Mouse (Mus musculus) natural killer cell, adult 2 months (primary cell): ENCODE results near the gene Bgn.
A peak's percentile ranks its signal among the peaks of the same experiment; 100 is the strongest.

Experiments
- DNase-seq, 2 experiments: peaks; one replicate each; pipeline ENCODE4 v3.0.0; 2022; ENCODE audit warnings: low spot score in 2 of 2

The Bgn gene

DNA sequence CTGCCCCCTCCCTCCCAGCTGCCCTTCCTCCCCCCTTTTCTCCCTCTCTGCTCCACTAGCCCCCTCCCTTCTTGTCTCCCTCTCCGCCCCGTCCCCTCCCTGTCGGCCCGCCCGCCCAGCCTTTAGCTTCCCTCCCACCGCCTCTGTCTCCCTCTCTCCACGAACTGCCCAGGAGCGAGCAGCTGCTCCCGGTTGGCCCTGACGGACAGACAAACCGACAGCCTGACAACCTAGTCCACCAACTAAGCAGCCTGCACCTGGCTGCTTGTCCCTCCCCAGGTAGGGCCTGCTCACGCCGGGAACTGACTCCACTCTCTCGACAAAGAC, at the start of gene Bgn:
Gene Bgn (plus strand): TSS at position 119 of the 327 bp plus-strand sequence.
- no peak for DNase-seq

DNA sequence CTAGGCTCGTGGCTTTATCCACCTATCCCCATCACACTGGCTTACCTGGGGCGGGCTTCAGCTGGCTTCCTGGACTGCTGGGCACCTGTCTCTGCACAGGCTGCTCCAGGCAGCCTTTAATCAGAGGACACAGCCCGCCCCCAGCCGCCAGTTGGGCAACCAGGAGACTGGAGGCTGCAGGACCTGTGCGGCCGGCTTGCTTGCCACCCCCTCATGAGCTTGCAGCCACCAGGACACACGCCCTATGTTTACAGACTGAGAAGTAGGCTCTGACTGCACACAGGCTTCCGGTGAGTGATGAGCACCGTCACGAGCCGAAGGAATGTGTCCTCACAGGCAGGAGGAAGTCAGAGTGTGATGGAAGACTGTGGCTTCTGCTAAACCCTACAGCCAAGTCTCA, 48.1 kb upstream of the Bgn start, which contains the start of gene Trex2:
Gene Trex2 (minus strand): TSS at position 93 of the 400 bp plus-strand sequence.
- DNase-seq = no peak

DNA sequence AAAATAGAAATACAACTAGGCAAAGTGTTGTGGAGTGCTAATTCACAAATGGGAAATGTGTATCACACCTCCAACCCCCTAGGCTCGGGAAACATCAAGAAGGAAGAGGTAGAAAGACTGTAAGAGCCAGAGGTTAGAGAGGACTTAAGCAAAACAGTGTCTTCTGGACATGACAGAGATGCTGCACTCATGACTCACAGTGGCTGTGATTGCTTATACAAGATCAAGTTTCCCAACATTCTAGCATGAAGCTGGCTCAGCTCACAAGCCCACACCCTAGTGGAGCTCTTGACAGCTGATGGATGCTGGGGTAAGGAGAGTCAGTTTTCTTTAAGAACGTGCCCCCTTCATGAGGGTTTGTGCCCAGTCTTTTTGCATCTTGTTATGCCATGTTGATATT, 42.0 kb upstream of the Bgn start:
- no peak for DNase-seq

DNA sequence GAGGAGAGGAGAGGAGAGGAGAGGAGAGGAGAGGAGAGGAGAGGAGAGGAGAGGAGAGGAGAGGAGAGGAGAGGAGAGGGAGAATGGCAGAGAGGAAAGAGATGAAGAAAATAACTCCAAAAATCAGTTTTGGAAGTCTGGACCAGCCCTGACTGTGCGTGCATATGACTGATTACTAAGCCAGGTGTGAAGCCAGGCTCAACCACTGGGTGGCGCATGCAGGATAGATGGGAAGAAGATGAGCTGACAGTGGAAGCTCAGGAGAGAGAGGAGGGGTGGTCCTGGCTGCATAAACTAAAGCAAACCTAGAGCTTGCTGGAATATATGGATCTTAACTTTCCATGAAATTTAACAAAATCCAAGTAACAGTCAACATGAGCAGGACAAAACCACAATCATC, 31.5 kb upstream of the Bgn start:
- peak in 1 of 2 experiments; percentile 38 for DNase-seq

DNA sequence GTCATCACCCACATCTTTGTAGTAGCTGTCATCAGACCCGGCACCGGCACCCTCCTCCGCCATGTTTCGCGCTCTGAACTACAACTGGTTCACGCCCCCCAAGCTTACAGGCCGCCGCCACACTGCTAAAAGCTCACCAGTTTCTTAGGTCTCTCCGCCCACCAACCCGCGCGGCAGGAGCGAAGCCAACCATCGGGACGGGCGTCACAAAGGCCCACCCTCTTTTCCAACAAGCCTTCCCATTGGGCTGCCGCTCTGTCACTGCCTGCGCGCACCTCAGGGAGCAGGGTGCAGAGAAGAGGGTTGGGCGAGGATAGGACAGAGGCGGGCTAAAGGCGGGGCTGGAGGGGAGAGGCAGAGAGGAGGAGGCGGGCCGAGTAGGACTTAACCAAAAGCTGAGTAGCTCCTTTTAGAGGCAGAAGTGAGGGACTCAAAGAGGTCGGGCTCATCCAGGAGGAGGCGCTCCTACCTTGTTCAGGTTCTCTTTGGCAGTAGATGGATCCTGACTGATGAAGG, 24.5 kb upstream of the Bgn start, which contains the start of gene Haus7:
Gene Haus7 (minus strand): TSS at position 168 of the 516 bp plus-strand sequence.
- DNase-seq = peak; percentile 89 to 92

DNA sequence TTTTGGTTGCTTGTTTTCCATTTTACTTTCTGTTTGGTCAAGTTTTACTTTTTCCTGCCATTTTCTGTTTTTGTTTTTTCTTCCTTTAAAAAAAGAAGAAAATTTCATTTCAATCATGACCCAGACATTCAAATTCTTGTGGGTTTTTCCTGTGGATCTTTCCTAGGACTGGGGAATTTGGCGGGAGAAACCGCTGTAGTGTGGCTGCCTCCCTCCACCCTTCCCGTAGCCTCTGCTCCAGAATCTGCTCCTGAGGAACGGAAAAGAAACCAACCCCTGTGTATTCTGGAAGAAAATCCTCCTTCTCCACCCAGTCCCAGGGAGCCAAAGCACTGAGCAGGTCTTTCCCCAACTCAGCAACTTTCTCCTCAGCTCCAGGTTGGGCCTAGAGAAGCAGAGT, 22.6 kb upstream of the Bgn start:
- no peak for DNase-seq

DNA sequence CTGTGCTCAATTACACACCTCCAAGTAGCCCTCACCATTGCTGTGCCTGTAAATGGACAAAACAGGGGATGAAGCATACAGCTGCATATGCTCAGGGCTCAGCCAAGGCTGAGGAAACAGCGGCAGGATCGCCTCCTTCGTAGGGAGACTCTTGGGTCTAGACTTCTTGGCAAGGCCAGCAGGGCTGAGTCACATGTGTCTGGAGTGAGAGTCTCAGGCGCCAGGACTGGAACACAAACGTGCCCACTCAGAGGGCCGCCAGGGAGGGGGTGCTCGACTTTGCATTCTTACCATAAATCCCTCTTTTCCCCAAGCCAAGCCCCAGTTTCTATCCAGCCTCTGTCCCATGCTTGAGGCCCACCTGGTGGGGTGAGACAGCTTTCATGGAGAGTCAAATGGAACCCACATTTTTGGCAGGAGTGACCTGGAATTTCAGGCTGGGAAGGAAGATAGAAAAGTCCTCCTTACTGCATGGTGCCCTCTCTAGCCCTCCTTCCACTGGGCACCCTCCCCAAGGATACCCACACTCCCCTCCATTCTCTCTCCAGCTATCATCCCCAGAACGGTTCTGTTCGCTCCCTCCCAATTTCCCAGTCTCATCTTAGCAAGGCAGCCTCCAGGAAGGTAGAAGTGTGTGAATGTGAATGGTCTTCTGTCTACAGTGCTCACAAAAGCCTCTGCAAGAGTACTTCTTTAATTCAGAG, 17.8 kb upstream of the Bgn start:
- no peak for DNase-seq

DNA sequence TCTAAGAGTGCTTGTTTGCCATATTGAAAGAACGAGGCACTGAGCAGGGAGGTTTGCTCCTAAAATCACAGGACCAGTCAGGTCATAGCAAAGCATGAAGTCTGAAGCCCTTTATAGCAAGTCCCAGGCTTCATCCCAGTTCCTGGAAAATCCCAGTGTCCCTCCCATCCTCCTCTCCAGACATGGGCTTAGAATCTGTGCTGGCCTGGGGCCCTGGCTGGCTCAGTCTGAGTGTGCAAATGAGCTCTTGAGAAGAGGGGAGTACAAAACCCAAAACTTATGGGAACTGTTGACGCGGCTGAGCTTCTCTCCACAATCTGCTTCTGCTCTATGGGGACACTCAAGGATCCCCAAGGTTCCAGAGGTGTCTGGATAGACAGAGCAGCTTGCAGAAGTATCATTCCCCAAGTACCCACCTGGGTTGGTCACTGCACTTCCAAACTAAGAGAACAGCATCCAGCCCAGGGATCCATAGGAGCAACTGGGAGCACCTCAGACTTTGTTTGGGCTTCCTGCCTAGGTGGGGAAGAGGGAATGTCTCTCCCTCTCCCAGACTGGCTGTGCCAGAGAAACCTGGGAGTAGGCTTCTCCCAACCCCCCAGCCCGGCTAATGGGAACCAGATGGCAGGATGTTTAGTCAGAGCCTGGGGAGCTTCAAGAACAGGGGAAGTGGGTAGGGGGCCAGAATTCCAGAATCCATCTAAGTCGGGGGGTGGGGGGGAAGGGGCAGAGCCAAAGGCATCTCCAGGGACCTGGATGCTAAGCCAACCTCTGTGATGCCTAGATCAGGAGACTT, 15.8 kb upstream of the Bgn start:
- DNase-seq = no peak

DNA sequence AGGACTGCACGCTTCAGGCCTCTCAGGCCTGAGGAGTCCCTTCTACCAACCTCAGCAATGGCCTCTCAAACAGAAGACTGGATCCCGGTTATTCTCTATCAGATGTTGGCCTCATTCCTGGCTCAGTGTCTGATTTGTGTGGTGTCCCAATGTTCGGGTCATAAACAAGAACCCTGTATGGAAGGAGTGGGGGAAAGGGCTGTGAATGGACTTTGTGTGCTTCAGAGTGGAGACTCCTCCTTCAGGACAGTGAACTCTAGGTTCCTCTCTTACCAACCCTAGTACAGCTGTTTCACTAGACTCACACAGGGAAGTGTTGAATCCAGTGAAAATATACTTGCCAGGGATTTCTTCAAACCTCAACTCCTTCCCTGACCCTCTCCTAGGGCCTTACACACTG, 15.1 kb upstream of the Bgn start:
- DNase-seq = no peak

DNA sequence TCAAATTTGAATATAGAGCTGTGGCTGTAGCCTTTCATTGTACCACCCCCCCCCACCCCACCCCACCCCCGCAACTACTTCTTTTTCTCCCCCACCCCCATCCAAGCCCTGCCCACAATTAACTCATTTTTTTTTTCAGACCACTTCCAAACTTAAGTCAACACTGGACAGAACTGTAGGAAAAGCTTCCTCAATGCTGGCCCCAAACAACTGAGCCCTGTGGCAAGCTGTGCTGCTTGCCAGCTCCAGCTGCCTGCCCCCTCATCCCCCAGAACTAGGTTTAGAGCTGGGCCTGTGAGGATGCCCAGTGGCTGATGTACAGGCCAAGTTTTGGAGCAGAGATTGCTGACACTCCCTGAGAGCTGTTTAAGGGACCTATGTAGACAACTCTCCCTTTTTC, 14.7 kb upstream of the Bgn start:
- DNase-seq = no peak

DNA sequence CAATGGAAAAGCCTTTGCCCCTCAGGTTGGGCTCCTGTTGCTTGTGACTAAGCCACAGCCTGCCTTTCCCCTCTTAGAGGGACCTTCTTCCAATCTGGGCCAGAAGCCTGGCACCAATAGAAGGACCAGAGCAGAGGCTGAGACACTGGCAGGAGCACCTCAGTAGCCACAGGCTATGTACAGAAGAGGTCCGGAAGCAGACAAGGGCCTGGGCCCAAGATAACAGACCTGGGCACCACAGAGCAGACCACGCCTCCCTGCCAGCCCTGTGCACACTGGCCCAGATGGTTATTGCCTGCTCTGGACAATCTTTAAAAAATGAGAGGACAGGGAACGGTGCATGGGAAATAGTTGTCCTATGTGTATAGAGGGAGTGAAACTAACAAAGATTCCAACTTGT, 11.6 kb upstream of the Bgn start:
- no peak for DNase-seq

DNA sequence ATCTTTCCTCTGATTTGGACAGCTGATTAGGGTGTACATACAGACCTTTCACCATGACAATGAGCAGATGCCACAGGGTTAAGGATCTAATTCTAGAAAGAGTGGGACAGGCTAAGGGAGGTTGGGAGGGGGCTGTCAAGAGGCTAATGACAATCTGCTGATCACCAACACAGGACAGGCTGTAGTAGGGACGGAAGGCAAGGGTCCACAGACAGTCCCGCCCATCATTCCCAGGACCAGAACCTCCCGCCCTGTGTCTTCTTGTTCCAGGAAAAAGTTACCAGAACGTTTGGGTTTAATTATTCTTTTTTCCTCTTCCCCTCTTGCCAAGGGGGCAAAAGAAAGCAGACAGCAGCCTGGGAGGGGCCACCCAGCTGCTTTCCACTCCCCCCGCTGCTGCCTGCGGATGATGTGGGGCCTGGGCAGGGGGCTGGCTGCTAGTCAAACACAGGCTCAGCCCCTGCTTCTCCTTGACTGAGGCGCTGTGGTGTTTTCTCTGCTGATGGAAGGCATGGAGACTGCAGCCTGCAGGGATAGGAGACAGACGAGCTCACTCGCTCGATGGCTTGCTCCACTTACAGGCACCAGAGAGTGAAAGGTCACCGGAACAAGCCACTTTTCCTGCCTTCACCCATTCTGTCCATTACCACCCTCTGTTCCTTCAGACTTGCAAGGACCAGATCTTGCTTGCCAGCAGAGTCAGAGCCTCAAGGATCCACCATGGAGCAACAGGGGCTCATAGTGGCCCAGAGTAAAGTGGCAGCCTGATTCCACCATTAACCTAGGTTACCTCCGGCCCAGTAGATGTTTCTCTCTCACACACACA, 8.8 kb upstream of the Bgn start:
- no peak for DNase-seq

DNA sequence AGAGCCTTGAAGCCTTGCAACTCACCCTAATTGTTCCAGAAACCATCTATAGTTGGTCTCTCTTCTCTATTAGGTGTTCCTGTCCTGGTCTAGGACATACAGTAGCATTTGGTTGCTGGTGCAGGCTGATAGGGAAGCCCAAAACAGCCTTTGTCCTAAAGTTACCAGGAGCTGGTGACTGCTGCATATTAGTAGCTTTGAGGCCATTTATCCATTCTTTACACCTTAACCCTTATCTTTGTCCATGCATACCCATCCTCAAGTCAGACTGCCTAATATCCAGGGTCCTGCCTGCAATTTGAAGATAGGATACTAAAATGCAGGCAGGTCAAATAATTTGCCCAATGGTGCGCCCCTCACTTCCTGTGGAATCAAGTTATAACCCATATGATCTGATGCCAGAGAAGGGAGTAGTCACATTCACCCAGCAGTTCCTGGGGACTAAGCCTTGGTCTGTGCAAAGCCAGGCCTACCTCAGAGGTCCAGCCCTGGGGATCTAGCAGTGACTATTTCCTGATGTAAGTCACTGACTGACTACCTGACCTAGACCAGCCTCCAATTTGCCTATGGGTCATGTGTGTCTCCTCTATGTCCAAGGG, 7.6 kb upstream of the Bgn start:
- no peak for DNase-seq

DNA sequence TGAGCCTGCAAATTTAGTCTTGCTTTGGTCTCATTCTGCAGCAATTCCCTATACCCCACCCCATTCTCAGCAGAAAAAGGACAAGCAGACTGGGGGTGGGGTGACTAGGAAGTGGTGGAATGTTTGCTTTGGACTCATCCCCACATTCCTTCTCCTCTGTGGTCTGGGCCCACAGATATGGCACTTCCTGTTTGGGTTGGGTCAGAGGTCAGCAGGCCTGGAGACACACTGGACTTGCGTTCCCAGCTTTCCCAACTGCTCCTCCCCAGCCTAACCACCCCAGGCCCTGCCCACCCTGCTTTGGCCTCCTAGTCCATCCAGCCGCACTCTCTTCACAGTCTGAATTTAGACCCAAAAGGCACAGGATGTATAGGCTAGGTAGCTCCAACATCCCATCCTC, 6.8 kb upstream of the Bgn start:
- DNase-seq = no peak

DNA sequence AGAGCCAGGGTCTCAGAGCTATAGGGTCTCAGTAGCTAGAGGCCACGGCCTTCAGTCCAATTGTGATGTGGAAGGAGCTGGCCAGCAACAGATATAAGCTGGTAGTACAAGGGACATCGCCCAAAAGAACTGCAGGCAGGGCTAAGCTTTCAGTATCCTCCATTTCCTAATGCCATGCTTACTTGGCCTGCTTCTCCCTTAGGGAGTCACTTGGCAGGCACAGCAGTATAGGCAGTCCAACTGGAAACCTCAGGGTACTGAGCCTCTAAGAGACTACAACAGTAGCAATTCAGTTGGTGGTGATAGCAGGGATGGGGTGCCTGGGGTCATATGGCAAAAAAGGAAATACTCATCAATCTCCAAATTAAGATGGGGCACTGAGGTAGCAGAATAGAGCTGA, 5.9 kb upstream of the Bgn start:
- DNase-seq = no peak

DNA sequence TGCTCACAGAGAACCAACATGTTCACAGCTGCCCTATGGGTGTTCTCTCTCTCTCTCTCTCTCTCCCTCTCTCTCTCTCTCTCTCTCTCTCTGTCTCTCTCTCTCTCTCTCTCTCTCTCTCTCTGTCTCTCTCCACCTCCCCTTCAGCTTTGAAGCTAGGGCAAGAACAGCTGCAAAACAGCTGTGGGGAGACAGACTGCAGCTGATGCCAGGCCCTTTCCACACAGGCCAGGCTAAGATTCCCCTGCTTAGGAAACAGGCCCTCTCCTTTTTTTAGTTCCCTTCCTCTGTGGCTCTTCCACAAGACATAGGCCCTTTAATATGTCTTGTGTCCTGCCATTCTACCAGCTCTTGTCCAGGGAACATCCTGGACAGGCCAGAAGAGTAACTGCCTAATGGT, 3.7 kb upstream of the Bgn start:
- DNase-seq = no peak

DNA sequence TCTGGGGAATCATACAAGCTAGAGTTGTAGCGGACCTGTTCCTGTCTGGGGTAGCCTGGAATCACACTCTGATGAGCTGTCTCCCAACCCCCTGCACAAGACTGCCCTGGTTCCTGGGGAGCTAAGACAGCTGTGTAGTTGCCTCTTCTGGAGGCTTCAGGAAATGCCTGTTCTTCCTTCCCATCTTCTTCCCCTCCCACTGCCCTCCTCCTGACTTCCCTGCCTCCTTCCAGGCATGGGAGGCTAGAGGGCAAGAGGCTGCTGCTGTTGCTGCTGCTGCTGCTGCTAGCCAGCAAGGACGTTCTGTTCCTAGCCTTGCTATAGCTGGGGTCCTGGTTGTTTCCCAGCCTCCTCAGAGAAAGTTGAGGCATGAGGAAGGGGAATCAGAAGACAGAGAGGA, 3.1 kb upstream of the Bgn start:
- no peak for DNase-seq

DNA sequence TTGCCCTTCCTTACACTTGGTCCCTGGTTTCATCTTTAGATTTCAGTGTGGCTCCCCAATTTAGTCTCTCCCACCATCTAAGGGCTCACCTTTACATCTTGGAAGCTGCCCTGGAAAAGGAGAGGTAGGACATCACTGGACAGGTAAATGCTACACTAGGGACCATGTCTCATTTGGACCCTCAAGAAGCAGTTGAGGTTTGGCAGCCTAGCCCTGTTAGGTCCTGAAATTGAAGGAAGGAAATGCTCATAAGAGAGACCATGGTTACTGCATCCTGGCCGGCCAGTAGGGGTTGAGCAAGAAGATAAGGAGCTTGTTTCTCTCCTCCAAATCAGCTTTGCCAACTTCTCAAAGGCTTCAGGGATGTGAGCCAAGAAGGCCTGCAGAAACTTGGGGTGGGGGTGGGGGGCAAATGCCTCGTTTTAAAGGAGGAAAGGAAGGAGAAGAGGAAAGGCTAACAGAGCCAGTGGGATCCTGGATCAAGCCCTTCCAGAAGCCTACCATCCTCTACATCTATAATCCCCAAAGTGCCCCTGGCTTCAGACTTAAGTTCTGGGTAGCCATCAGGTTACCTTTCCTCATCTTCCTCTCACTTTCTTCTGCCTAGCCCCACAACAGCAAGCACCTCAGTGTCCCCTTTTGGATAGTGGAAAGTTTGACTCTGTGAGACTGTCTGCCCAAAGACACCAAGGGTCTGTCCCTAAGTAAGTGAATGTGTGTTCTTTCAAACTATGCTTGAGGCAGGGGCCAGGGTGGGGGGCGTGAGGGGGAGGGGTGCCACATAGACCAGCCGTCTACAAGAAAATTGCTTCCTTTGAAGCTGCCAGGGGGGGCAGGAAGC, 539 bp upstream of the Bgn start:
- DNase-seq = no peak

DNA sequence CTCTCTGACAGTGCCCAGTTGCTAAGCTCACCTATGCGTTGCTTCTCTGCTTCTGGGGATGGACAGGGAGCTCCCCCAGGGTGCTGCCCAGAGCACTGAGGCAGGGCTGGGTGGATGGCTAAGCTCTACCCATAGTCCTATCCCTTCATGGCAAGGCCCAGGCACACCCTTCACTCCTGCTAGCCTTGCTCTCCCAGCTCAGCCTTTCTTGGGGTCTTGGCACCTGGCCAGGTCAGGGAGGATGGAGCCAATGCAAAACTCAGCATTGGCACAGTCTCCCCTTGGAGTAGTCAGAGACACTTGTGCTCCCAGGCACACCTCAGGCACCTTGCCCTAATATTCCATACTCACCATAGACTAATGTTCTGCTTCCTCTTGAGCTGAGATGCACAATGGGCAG, 674 bp downstream of the Bgn start:
- DNase-seq = no peak

DNA sequence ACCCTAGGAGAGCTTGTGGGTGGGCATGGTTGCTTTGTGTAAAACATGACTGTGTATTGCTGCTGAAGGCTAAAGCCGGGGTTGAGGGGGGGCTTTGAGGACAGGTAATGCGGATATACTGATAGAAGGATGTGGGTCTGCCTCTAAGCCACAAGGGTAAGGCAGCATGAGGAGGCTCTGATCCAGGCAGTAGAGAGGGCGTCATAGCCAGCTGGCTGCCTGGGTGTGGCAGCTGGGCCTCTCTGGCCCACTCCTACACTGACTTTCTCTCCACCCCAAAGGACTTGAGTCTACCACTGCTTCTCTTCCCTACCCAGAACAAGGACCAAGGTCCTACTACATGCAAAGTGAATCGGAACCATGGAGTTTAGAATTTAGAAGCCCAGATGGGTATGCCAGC, 1.5 kb downstream of the Bgn start:
- DNase-seq = no peak

DNA sequence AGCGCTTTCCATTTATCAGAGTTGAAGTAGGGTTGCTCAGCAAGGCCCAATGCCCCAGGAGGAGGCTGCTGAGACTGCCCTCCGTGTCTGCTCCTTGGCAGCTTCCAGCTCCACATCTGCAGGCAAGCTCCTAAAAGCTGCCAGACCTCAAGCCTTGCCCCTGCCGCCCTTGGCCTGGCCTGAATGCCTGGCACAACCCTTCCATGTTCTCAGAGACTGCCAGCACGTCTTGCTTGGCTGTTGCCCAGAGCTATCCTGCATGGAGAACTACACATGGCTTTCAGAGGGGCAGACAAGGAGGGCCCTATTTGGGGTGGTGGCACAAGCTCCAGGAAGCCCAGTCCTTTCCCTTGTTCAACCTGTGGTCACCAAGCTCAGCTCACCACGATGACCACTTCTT, 3.5 kb downstream of the Bgn start:
- DNase-seq = no peak
